Mouse (Mus musculus) ES-Bruce4 (cell line): ENCODE results near the gene Uchl1.

ENCODE experiments used
- CTCF ChIP-seq: IDR thresholded peaks from one replicate; pipeline ENCODE4 v1.8.1; 2011; ENCODE audit warnings: low read depth, low read length
- POLR2A ChIP-seq: IDR thresholded peaks from one replicate; pipeline ENCODE4 v1.8.1; 2011; ENCODE audit warnings: low read length; ENCODE audit not compliant: insufficient read depth

DNA sequence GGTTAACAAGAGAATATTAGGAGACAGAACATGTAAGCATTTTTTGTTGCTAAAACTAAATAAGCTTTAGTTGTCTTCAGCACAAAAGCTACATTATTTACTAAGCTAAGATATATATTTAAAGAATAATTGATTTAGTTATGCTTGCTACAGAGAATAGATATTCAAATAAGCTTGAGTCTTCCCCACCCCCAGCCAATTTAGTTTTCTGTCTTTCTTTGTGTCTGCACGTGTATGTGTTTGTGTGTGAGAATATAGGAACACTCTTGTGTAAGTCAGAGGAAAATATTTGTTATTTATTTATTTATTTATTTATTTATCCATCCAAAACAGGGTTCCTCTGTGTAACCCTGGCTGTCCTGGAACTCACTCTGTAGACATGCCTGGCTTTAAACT, 55.4 kb downstream of the Uchl1 start:
- TF ChIP-seq CTCF (no peak), POLR2A (no peak)
